Mouse (Mus musculus) layer of hippocampus, postnatal 10 days (tissue): ENCODE measurements around the gene Lmo1. TPM values are rescaled to one million over a fixed set of nuclear protein-coding genes. Genes with fewer than 3 reads are reported as not detected.
"Not testable (repeated sequence)": the region's sequence is repeated elsewhere in the genome, so short reads cannot be mapped to it uniquely, and the experiment has no call there.

ENCODE experiments used
- DNase-seq, 2 experiments: peaks; one replicate each; pipeline ENCODE4 v3.0.0; 2021; ENCODE audit warnings: low spot score in 2 of 2
- total RNA-seq, 2 experiments: library from RNA; stranded (reverse); gene quantifications; 2 replicates each; pipeline ENCODE4 v1.2.3; 2021

The Lmo1 gene
- total RNA-seq, 2 experiments from 2014 or later: 74.5 to 79.0 TPM

GRCm38 (mm10) chr7:109115929-109116328 lies 59.1 kb downstream of the Lmo1 start:
- no peak for DNase-seq

DNA sequence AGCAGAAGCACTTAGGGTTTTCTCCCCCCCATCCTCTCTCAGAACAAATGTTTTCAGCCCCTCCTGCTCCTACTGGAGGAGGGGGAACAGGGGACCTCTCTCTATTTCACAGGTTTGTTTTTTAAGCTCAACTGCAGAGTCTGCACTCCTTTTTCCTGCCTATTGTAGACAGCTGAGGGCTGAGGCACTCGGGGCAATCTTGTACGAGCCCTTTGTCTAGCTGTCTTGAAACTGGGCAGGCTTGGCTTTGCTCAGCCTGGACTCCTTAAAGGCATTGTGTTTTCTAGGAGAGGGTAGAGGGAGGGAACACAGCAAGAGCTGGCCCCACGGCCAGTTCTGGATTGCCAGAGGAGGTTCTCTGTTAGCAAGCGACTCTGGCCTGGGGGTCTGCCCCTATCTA lies 59.5 kb downstream of the Lmo1 start:
- not testable (repeated sequence) for DNase-seq

DNA sequence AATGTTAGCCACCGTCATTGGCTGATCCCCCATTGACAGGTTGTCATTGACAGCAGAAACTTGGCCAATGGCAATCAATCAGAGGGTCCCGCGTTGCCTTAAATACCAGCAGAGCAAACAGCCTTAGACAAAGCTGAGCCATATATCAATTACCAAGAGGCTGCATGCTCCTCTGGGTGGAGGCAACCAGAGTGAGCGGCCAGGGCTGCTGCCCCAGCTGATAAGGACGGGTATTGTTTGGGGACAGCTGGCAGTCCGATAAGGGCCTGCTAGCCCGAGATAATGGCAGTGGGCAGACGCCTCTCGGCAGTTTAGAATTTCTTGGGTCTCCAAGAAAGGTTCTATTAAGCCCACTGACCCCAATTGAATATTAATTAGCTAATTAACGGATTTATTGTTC lies 60.1 kb downstream of the Lmo1 start:
- no peak for DNase-seq

DNA sequence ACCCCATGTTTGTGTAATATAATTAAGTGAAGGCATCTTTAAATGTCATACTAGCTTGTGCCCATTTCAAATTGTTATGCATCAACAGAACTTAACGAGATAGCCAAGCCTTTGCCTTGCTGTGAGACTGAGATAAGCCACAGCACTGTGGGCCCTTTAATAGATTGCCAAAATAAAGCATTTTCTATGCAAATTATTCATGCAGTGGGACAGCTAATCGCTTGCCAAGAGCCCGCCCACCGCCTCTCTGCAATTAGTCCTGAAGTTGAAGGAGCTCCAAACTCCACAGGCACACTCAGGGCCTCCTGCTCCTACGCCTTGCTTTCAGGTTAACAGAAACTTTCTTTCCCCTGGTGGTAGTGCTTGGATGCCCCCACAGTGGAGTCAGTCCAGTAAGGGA lies 64.0 kb downstream of the Lmo1 start:
- DNase-seq: peak in 1 of 2 experiments; percentile 44

DNA sequence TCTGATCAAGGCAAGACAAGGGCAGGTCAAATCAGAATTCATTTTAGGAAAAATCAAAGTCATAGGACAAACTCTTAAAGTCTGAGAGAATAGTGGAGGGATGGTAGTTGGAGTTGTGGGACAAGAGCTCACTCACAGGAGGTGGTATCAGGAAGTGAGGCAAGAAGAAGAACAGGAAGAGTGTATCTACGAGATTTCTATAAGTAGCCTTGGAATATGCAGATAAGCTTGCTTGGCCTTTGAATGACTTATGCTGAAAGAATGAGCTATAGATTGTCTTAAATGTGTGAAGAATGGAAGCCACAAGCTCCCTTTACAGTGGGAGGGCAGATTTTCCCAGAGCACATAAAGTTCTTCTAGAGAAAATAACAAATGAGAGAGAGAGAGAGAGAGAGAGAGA lies 70.1 kb downstream of the Lmo1 start:
- no peak for DNase-seq

GRCm38 (mm10) chr7:109101167-109101566 lies 73.8 kb downstream of the Lmo1 start:
- DNase-seq: no peak

- peak; percentile 52 to 67 for DNase-seq
Measured at GRCm38 (mm10) chr7:109098145-109099018, 76.6 kb downstream of the Lmo1 start.

DNA sequence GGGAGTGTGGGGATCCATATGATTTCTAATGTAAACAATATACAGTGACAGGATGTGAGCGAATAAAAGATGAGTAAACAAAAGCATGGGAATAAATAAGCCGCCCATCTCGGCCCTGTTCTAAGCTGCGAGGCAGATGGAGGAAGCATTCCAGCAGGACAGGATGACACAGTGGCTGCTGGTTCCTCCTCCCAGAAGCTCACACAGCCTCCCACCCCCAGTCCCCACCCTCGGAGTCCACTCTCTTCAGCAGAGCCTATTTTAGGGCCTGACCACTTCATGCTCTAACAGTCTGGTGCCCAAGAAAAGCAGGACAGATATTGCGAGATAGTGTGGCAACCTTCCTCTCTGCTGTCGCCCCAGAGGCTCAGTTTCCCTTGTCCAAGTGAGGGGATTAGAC lies 77.8 kb downstream of the Lmo1 start:
- no peak for DNase-seq

DNA sequence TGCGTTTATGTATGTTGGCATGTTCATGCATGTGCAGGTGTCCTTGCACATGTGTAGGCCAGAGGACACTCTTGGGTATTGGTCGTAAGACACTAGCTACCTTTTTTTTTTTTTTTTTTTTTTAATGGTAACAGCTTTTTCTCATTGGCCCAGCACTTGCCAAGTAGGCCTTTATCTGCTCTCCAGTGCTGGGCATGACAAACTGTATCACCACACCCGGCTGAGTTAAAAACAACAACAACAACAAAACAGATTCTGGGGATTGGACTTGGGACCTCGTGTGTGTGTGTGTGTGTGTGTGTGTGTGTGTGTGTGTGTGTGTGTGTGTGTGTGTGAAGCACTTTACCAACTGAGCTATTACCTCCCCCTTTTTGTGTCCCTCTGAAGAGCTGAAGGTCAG lies 78.4 kb downstream of the Lmo1 start:
- no peak for DNase-seq

- DNase-seq: no peak
Measured at GRCm38 (mm10) chr7:109094294-109094693, 80.7 kb downstream of the Lmo1 start.

DNA sequence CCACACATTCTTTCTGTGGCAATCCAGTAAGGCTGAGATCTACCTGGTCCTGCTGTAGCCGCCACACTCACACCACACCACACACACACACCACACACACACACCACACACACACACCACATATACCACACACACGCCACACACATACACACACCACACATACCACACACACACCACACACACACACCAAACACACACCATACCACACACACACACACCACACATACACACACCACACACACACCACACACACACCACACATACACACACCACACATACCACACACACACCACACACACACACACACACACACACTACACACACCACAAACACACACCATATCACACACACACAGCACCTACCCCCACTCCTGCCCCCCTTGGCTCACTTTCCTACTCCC lies 83.7 kb downstream of the Lmo1 start:
- DNase-seq: not testable (repeated sequence)

Other genes with a start within 250 kb of the Lmo1 start
- gene Nlrp10, start 245.0 kb downstream of the Lmo1 start, total RNA-seq: under 1 TPM; 0.29 to 0.43 TPM
- gene Eif3f, start 240.8 kb downstream of the Lmo1 start, total RNA-seq: 100 to 1,000 TPM; 121 to 130 TPM
- 100 to 1,000 TPM; 162 to 173 TPM for gene Tub, start 224.9 kb downstream of the Lmo1 start, total RNA-seq
- gene Ric3, start 91.9 kb downstream of the Lmo1 start, total RNA-seq: 10 to 100 TPM; 47.3 to 52.1 TPM